Mouse (Mus musculus) spleen, adult 2 months (tissue): ENCODE results near the gene Rp9.

ENCODE experiments used
- CTCF ChIP-seq: fragments of 200-500 bp; IDR thresholded peaks from 2 replicates; pipeline ENCODE4 v1.5.1; 2011; ENCODE audit warnings: mild to moderate bottlenecking, inconsistent platforms; ENCODE audit not compliant: insufficient read depth, insufficient read length, insufficient replicate concordance; ENCODE audit errors: extremely low read depth
- POLR2A ChIP-seq: fragments of 200-500 bp; IDR thresholded peaks from 2 replicates; pipeline ENCODE4 v1.6.1; 2011; ENCODE audit warnings: low read depth, low read length, inconsistent platforms

DNA sequence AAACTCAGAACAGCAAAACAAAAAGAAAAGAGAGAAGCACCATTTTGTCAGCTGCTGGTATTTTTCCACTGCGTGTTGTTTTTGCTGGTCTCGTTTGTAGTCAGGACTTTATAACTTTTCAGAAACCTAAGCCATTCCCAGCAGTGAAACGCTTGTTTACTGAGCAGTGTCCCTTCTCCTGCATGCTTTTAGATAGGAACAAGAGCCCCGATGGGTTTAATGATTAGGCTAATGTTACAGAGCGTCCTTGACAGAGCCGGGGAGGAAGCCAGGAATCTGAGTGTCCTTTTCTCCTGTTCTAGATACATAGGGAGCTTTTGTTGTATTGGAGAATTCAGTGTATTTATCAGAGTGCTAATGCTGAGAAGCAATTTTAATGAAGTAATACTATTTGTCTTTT is 52.0 kb downstream of the Rp9 start:
- TF ChIP-seq CTCF, result no peak
- TF ChIP-seq POLR2A, result no peak
